Mouse (Mus musculus) retina, postnatal 7 days (tissue): Measurements from ENCODE around the gene Cars.

Experiments
- DNase-seq: peaks from one replicate; pipeline ENCODE4 v3.0.0-alpha.2; 2012; ENCODE audit warnings: low read depth, low spot score

Cars gene

DNA sequence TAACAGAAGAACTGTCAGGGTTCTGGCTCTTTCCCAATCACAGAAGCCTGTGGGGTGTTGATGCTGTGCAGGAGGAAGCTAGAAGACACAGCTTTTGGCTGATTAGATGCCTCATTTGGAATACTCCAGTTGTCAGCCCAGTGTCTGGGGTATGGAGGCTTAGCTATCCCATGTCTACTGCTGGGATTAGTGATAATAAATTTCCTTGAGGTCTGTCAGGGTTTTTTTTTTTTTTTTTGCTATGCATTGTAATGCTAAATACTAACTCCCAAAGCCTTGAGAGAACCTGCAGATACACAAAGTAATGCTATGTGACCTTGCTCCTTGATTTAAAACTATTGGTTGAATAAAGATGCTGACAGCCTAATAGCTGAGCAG is 88.6 kb downstream of the Cars start:
- no peak for DNase-seq

GRCm38 (mm10) chr7:143510593-143511334 is 89.1 kb downstream of the Cars start:
- no peak for DNase-seq

GRCm38 (mm10) chr7:143509566-143509965 is 90.3 kb downstream of the Cars start:
- DNase-seq, result no peak
